Comparison of ENCODE assay signal across 8 mouse cellular contexts in genomic region chr4:156254361-156255077, GRCm38 (mm10). TPM values are rescaled to one million over a fixed set of nuclear protein-coding genes. Genes with fewer than 3 reads are reported as not detected.
DNase-seq lines count a peak whose midpoint lies in the region; ATAC-seq and TF ChIP-seq lines count a peak whose summit lies in the region.

No protein-coding gene starts in this region.

- H3K36me3 ChIP-seq in MEL (ENCODE audit: control insufficient read depth in 1 of 2, insufficient read depth in 2 of 2, low read length in 2 of 2) = peaks cover 0 to 4% of the 10 kb centered on the region in 2 experiments; a peak in 1 of 4 replicates
- H3K36me3 ChIP-seq in forebrain, embryonic 16.5 days (ENCODE audit: control insufficient read depth, insufficient read depth) = no peaks in the 10 kb centered on the region
- peaks cover 24% of the 10 kb centered on the region for H3K36me3 ChIP-seq in liver, embryonic 16.5 days (ENCODE audit: control insufficient read depth, insufficient read depth)
- H3K36me3 ChIP-seq in stomach, embryonic 15.5 days = no peaks in the 10 kb centered on the region

- ATAC-seq in frontal cortex, adult (ENCODE audit: low TSS enrichment) = 0 out of 2 replicates have a peak, but pooled peaks have one; percentile 13
- ATAC-seq in forebrain, embryonic 16.5 days = peak; percentile 72; the same call in 1 of the 2 replicates
- ATAC-seq in liver, embryonic 16.5 days (ENCODE audit: low read depth) = peak; percentile 58
- ATAC-seq in stomach, embryonic 15.5 days (ENCODE audit: insufficient read depth, low FRiP score, low read depth) = peak; percentile 75

- no peak for TF ChIP-seq EP300 in MEL (IDR thresholded peaks at IDR 0.05; ENCODE audit: low read depth in 1 of 2, low read length in 2 of 2)

- H3K9me3 ChIP-seq in MEL (replicated peaks; ENCODE audit: insufficient read depth, low read length) = no peaks in the 10 kb centered on the region
- no peaks in the 10 kb centered on the region for H3K9me3 ChIP-seq in forebrain, embryonic 16.5 days (ENCODE audit: control insufficient read depth, low read length)
- no peaks in the 10 kb centered on the region for H3K9me3 ChIP-seq in liver, embryonic 16.5 days (replicated peaks; ENCODE audit: control insufficient read depth, low read length)
- no peaks in the 10 kb centered on the region for H3K9me3 ChIP-seq in stomach, embryonic 15.5 days

- TF ChIP-seq CTCF in MEL (IDR thresholded peaks at IDR 0.05 in 2 of 3, conservative IDR thresholded peaks at IDR 0.05 in 1 of 3; ENCODE audit: control insufficient read depth in 1 of 3, insufficient read depth in 1 of 3, low read depth in 2 of 3, low read length in 3 of 3, poor library complexity in 1 of 3, severe bottlenecking in 1 of 3) = no peak
- TF ChIP-seq CTCF in left cerebral cortex, adult 2 months (IDR thresholded peaks at IDR 0.05) = no peak

- peaks cover 3 to 20% of the 10 kb centered on the region in 2 experiments; a peak in 3 of 4 replicates for H3K4me1 ChIP-seq in MEL (ENCODE audit: control insufficient read depth in 1 of 2, insufficient read depth in 2 of 2, low read length in 2 of 2)
- H3K4me1 ChIP-seq in forebrain, embryonic 16.5 days (replicated peaks; ENCODE audit: control insufficient read depth, insufficient read depth, low read length) = peaks cover 10% of the 10 kb centered on the region
- H3K4me1 ChIP-seq in liver, embryonic 16.5 days (ENCODE audit: control insufficient read depth, low read depth, low read length) = peaks cover 51% of the 10 kb centered on the region
- H3K4me1 ChIP-seq in stomach, embryonic 15.5 days = peaks cover 6% of the 10 kb centered on the region; the same call in 1 of the 2 replicates

- H3K79me2 ChIP-seq in MEL (ENCODE audit: control insufficient read depth, insufficient read depth, low read length, poor library complexity) = no peaks in the 10 kb centered on the region

- H3K9ac ChIP-seq in MEL (ENCODE audit: control insufficient read depth, low read depth, low read length, poor library complexity, severe bottlenecking) = peak overlapping the region; percentile 62
- no peak overlapping the region for H3K9ac ChIP-seq in forebrain, embryonic 16.5 days (replicated peaks; ENCODE audit: low read depth, low read length)
- peak overlapping the region; percentile 81 for H3K9ac ChIP-seq in liver, embryonic 16.5 days (ENCODE audit: low read depth, low read length)
- H3K9ac ChIP-seq in stomach, embryonic 15.5 days = no peak overlapping the region

- intact Hi-C loops in left cerebral cortex, adult 2 months (cut with DNase I) = no loop called here

- no peak for DNase-seq in frontal cortex, postnatal 36 days (ENCODE audit: low spot score in 2 of 2)
- peak; percentile 54 for DNase-seq in MEL (ENCODE audit: low read depth, low spot score)
- no peak for DNase-seq in right cerebral cortex, postnatal 10 days (ENCODE audit: low spot score in 2 of 2)
- no peak for DNase-seq in left cerebral cortex, adult 2 months (ENCODE audit: extremely low spot score in 1 of 2, low spot score in 2 of 2)

- H3K4me3 ChIP-seq in MEL (ENCODE audit: control insufficient read depth in 1 of 2, insufficient read depth in 1 of 2, low read depth in 2 of 2, low read length in 2 of 2) = peak overlapping the region; percentile 31 to 33
- H3K4me3 ChIP-seq in forebrain, embryonic 16.5 days (replicated peaks; ENCODE audit: low read length) = peak overlapping the region; percentile 24
- H3K4me3 ChIP-seq in liver, embryonic 16.5 days (ENCODE audit: low read depth, low read length) = peak overlapping the region; percentile 61
- H3K4me3 ChIP-seq in stomach, embryonic 15.5 days (replicated peaks) = peak overlapping the region; percentile 19
- no peak overlapping the region for H3K4me3 ChIP-seq in left cerebral cortex, adult 2 months

- peak overlapping the region; percentile 29 for H3K4me2 ChIP-seq in forebrain, embryonic 16.5 days (ENCODE audit: low read length)
- H3K4me2 ChIP-seq in liver, embryonic 16.5 days (ENCODE audit: low read depth, low read length) = peak overlapping the region; percentile 81
- peak overlapping the region; percentile 37 for H3K4me2 ChIP-seq in stomach, embryonic 15.5 days

- WGBS in forebrain, embryonic 16.5 days = 2% methylated on average over 30 of the region's 30 CpGs
- 2% methylated on average over 30 of the region's 30 CpGs for WGBS in liver, embryonic 16.5 days (ENCODE audit: insufficient replicate concordance)
- 3% methylated on average over 26 of the region's 30 CpGs for WGBS in stomach, embryonic 15.5 days

- TF ChIP-seq RAD21 in MEL (IDR thresholded peaks at IDR 0.05; ENCODE audit: low read depth, low read length) = no peak

- peak overlapping the region; percentile 71 for H3K27ac ChIP-seq in MEL (ENCODE audit: control insufficient read depth, low read depth, low read length)
- H3K27ac ChIP-seq in forebrain, embryonic 16.5 days (ENCODE audit: low read length) = no peak overlapping the region
- peak overlapping the region; percentile 97 for H3K27ac ChIP-seq in liver, embryonic 16.5 days (ENCODE audit: low read length)
- no peak overlapping the region for H3K27ac ChIP-seq in stomach, embryonic 15.5 days
- no peak overlapping the region for H3K27ac ChIP-seq in left cerebral cortex, adult 2 months

- no peak for TF ChIP-seq POLR2A in MEL (IDR thresholded peaks at IDR 0.05; ENCODE audit: control insufficient read depth in 1 of 2, insufficient read depth in 1 of 2, low read depth in 1 of 2, low read length in 2 of 2, poor library complexity in 1 of 2)

- no peaks in the 10 kb centered on the region for H3K27me3 ChIP-seq in MEL (ENCODE audit: control insufficient read depth in 1 of 2, insufficient read depth in 2 of 2, low read length in 2 of 2)
- peaks cover 23% of the 10 kb centered on the region for H3K27me3 ChIP-seq in forebrain, embryonic 16.5 days (replicated peaks; ENCODE audit: control insufficient read depth, insufficient read depth, low read length)
- H3K27me3 ChIP-seq in liver, embryonic 16.5 days (ENCODE audit: control insufficient read depth, insufficient read depth, low read depth, low read length) = peaks cover 18% of the 10 kb centered on the region
- H3K27me3 ChIP-seq in stomach, embryonic 15.5 days (replicated peaks) = peaks cover 16% of the 10 kb centered on the region

TF ChIP-seq in MEL, 35 proteins besides CTCF, POLR2A, EP300 and RAD21:
- TF ChIP-seq SIN3A (IDR thresholded peaks at IDR 0.05; ENCODE audit: low read length) (peak; percentile 51; the same call in 1 of the 2 replicates), MXI1 (IDR thresholded peaks at IDR 0.05; ENCODE audit: low read depth, low read length) (0 out of 2 replicates have a peak, but pooled peaks have one; percentile 28), JUND (IDR thresholded peaks at IDR 0.05; ENCODE audit: low read depth, low read length) (no peak)

RNA-seq across cellular contexts. Expression of gene Samd11, which starts 0.9 kb away (rescaled TPM):
- 1.7 and 2.0 TPM in 2 replicates for total RNA-seq in MEL (2012; rRNA removed)
- 1 to 10 TPM in 1 of 2 experiments, not detected in 1; 4.1 TPM for polyA plus RNA-seq in MEL (2012; ENCODE audit: insufficient read depth in 1 of 2, insufficient read length in 2 of 2, low read depth in 1 of 2, low replicate concordance in 2 of 2, missing spikeins in 1 of 2)
- polyA plus RNA-seq in forebrain, embryonic 16.5 days (2015; fragmentation: Nextera tagmentation; extraction: Ambion mirVana) = 0.83 and 2.2 TPM in 2 replicates
- 36.4 and 37.7 TPM in 2 replicates for polyA plus RNA-seq in liver, embryonic 16.5 days (2015; fragmentation: Nextera tagmentation; extraction: Ambion mirVana)
- polyA plus RNA-seq in stomach, embryonic 15.5 days (2015; fragmentation: Nextera tagmentation; extraction: Ambion mirVana) = 1.2 and 3.1 TPM in 2 replicates
- 1 to 10 TPM; 5.3 to 6.3 TPM for total RNA-seq in left cerebral cortex, adult 2 months (2021)

RNA-seq across cellular contexts. Expression of gene Noc2l, which starts 18.7 kb away (rescaled TPM):
- total RNA-seq in MEL (2012; rRNA removed) = 164 and 172 TPM in 2 replicates
- 100 to 1,000 TPM; 122 to 234 TPM for polyA plus RNA-seq in MEL (2012; ENCODE audit: insufficient read depth in 1 of 2, insufficient read length in 2 of 2, low read depth in 1 of 2, low replicate concordance in 2 of 2, missing spikeins in 1 of 2)
- 55.3 and 61.4 TPM in 2 replicates for polyA plus RNA-seq in forebrain, embryonic 16.5 days (2015; fragmentation: Nextera tagmentation; extraction: Ambion mirVana)
- 36.0 and 36.2 TPM in 2 replicates for polyA plus RNA-seq in liver, embryonic 16.5 days (2015; fragmentation: Nextera tagmentation; extraction: Ambion mirVana)
- 72.0 and 75.3 TPM in 2 replicates for polyA plus RNA-seq in stomach, embryonic 15.5 days (2015; fragmentation: Nextera tagmentation; extraction: Ambion mirVana)
- total RNA-seq in left cerebral cortex, adult 2 months (2021) = 10 to 100 TPM; 73.5 to 76.6 TPM

RNA-seq across cellular contexts. Expression of gene Plekhn1, which starts 19.9 kb away (rescaled TPM):
- 9.4 and 11.8 TPM in 2 replicates for total RNA-seq in MEL (2012; rRNA removed)
- polyA plus RNA-seq in MEL (2012; ENCODE audit: insufficient read depth in 1 of 2, insufficient read length in 2 of 2, low read depth in 1 of 2, low replicate concordance in 2 of 2, missing spikeins in 1 of 2) = 10 to 100 TPM in 1 of 2 experiments, not detected in 1; 20.0 TPM
- polyA plus RNA-seq in forebrain, embryonic 16.5 days (2015; fragmentation: Nextera tagmentation; extraction: Ambion mirVana) = 27.6 and 31.9 TPM in 2 replicates
- polyA plus RNA-seq in liver, embryonic 16.5 days (2015; fragmentation: Nextera tagmentation; extraction: Ambion mirVana) = 3.8 and 4.1 TPM in 2 replicates
- 20.0 and 22.1 TPM in 2 replicates for polyA plus RNA-seq in stomach, embryonic 15.5 days (2015; fragmentation: Nextera tagmentation; extraction: Ambion mirVana)
- 10 to 100 TPM; 39.6 to 39.8 TPM for total RNA-seq in left cerebral cortex, adult 2 months (2021)

RNA-seq across cellular contexts. Expression of gene Perm1, which starts 38.9 kb away (rescaled TPM):
- 0.10 and 0.19 TPM in 2 replicates for total RNA-seq in MEL (2012; rRNA removed)
- polyA plus RNA-seq in MEL (2012; ENCODE audit: insufficient read depth in 1 of 2, insufficient read length in 2 of 2, low read depth in 1 of 2, low replicate concordance in 2 of 2, missing spikeins in 1 of 2) = 1 to 10 TPM in 1 of 2 experiments, not detected in 1; 1.8 TPM
- 1.7 and 1.8 TPM in 2 replicates for polyA plus RNA-seq in forebrain, embryonic 16.5 days (2015; fragmentation: Nextera tagmentation; extraction: Ambion mirVana)
- polyA plus RNA-seq in liver, embryonic 16.5 days (2015; fragmentation: Nextera tagmentation; extraction: Ambion mirVana) = 0.14 and 0.40 TPM in 2 replicates
- 0.61 and 0.99 TPM in 2 replicates for polyA plus RNA-seq in stomach, embryonic 15.5 days (2015; fragmentation: Nextera tagmentation; extraction: Ambion mirVana)
- under 1 TPM; 0.25 to 0.30 TPM for total RNA-seq in left cerebral cortex, adult 2 months (2021)

RNA-seq across cellular contexts. Expression of gene AW011738, which starts 51.4 kb away (rescaled TPM):
- 1.9 and 3.2 TPM in 2 replicates for total RNA-seq in MEL (2012; rRNA removed)
- polyA plus RNA-seq in MEL (2012; ENCODE audit: insufficient read depth in 1 of 2, insufficient read length in 2 of 2, low read depth in 1 of 2, low replicate concordance in 2 of 2, missing spikeins in 1 of 2) = 1 to 10 TPM in 1 of 2 experiments, not detected in 1; 3.8 TPM
- polyA plus RNA-seq in forebrain, embryonic 16.5 days (2015; fragmentation: Nextera tagmentation; extraction: Ambion mirVana) = 3.3 and 4.0 TPM in 2 replicates
- 1.0 and 1.2 TPM in 2 replicates for polyA plus RNA-seq in liver, embryonic 16.5 days (2015; fragmentation: Nextera tagmentation; extraction: Ambion mirVana)
- polyA plus RNA-seq in stomach, embryonic 15.5 days (2015; fragmentation: Nextera tagmentation; extraction: Ambion mirVana) = 3.0 TPM in 2 replicates
- 1 to 10 TPM; 6.4 to 6.6 TPM for total RNA-seq in left cerebral cortex, adult 2 months (2021)

Comparison
In these comparisons a context has a peak if more than half of its experiments do, and no peak if none do; other contexts are left out.
1. ATAC-seq: peak in every context shown above with its lines; median percentile 75 in stomach, embryonic 15.5 days; 72 in forebrain, embryonic 16.5 days; 58 in liver, embryonic 16.5 days; 13 in frontal cortex, adult.
2. H3K27ac ChIP-seq: peak in MEL (single experiment) and liver, embryonic 16.5 days (single experiment); none in forebrain, embryonic 16.5 days (single experiment), stomach, embryonic 15.5 days (single experiment) and left cerebral cortex, adult 2 months (single experiment).
3. H3K9ac ChIP-seq: peak in MEL (single experiment) and liver, embryonic 16.5 days (single experiment); none in forebrain, embryonic 16.5 days (single experiment) and stomach, embryonic 15.5 days (single experiment).
4. H3K4me2 ChIP-seq: peak in every context shown above with its lines; median percentile 81 in liver, embryonic 16.5 days; 37 in stomach, embryonic 15.5 days; 29 in forebrain, embryonic 16.5 days.